28 mouse cellular contexts compared by ENCODE assay signal in the genomic region with DNA sequence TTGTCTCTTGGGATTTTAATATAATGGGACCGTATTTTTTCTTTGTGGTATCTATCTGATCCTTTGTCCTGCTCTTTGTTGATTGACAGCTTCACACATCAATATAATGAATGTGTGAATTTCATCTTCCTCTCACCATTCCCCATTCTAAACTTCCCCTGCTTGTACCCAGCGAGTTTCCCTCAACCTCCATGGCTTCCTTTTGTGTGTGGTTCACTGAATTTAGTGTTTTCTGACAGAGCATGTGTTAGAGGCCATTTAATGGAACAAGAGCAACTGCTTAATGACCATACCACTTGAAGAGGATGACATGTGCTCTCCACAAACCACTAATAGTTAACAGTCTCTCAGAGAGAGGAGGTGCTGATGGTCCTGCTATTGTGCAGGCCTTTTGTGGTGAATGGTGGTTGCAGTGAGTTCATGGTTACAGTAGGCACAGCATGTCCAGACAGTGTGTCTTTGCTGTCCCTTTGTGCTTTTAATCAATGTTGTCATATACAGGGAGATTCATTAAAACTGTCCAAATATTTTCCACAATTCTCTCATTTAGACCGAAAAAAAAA.
DNase-seq lines count a peak whose midpoint lies in the region; ATAC-seq and TF ChIP-seq lines count a peak whose summit lies in the region.
"Had no signal": no experiment of that assay in that cellular context is flagged by ENCODE, and none has a peak within 500 bp of the region (broad histone marks: within the 10 kb centered on the region; RNA-seq: fewer than 3 reads in every experiment).

No protein-coding gene starts in this region.

- H3K9me3 ChIP-seq in forebrain, embryonic 11.5 days (ENCODE audit: control insufficient read depth, low read length): no peaks in the 10 kb centered on the region
- H3K9me3 ChIP-seq in forebrain, embryonic 15.5 days: no peaks in the 10 kb centered on the region
- H3K9me3 ChIP-seq in kidney, embryonic 15.5 days (replicated peaks): no peaks in the 10 kb centered on the region
- H3K9me3 ChIP-seq: embryonic facial prominence, embryonic 15.5 days; heart, embryonic 10.5 days; heart, embryonic 13.5 days; hindbrain, embryonic 15.5 days; intestine, embryonic 15.5 days had no signal

- 75% methylated on average over 3 of the region's 3 CpGs for WGBS in forebrain, embryonic 11.5 days
- 63% methylated on average over 3 of the region's 3 CpGs for WGBS in forebrain, embryonic 15.5 days
- WGBS in kidney, embryonic 15.5 days: 81% methylated on average over 3 of the region's 3 CpGs

- H3K27me3 ChIP-seq in forebrain, embryonic 11.5 days (ENCODE audit: control insufficient read depth, insufficient read depth, low read length): no peaks in the 10 kb centered on the region
- H3K27me3 ChIP-seq in forebrain, embryonic 15.5 days: no peaks in the 10 kb centered on the region
- H3K27me3 ChIP-seq in kidney, embryonic 15.5 days: no peaks in the 10 kb centered on the region
- H3K27me3 ChIP-seq: embryonic facial prominence, embryonic 15.5 days; heart, embryonic 13.5 days; hindbrain, embryonic 15.5 days; intestine, embryonic 15.5 days had no signal

- H3K4me3 ChIP-seq in forebrain, embryonic 11.5 days (ENCODE audit: low read depth, low read length): no peak overlapping the region
- H3K4me3 ChIP-seq in forebrain, embryonic 15.5 days: no peak overlapping the region
- no peak overlapping the region for H3K4me3 ChIP-seq in kidney, embryonic 15.5 days (replicated peaks)
- H3K4me3 ChIP-seq: embryonic facial prominence, embryonic 15.5 days; heart, adult 2 months; heart, embryonic 10.5 days; heart, embryonic 13.5 days; hindbrain, embryonic 15.5 days; intestine, embryonic 15.5 days had no signal

- H3K4me2 ChIP-seq in forebrain, embryonic 11.5 days (ENCODE audit: low read depth, low read length, severe bottlenecking): no peak overlapping the region
- no peak overlapping the region for H3K4me2 ChIP-seq in forebrain, embryonic 15.5 days (replicated peaks)
- H3K4me2 ChIP-seq in kidney, embryonic 15.5 days: no peak overlapping the region
- H3K4me2 ChIP-seq: embryonic facial prominence, embryonic 15.5 days; heart, embryonic 13.5 days; hindbrain, embryonic 15.5 days; intestine, embryonic 15.5 days had no signal

- TF ChIP-seq POLR2A in brain, embryonic 14.5 days (IDR thresholded peaks at IDR 0.05; ENCODE audit: borderline replicate concordance, extremely low read depth, insufficient read depth, insufficient read length, poor library complexity, severe bottlenecking): no peak

- ATAC-seq in forebrain, embryonic 11.5 days (replicated peaks; ENCODE audit: low FRiP score): peak; percentile 28; the same call in 1 of the 2 replicates
- ATAC-seq in forebrain, embryonic 15.5 days (replicated peaks): no peak
- no peak for ATAC-seq in kidney, embryonic 15.5 days (replicated peaks; ENCODE audit: low FRiP score)
- ATAC-seq: activated CD4-positive, CD25-positive, alpha-beta regulatory T cell, adult 4 months; CD4-positive, CD25-positive, alpha-beta regulatory T cell, adult 4 months; forebrain, embryonic 14.5 days; intestine, embryonic 15.5 days had no signal

- no peaks in the 10 kb centered on the region for H3K36me3 ChIP-seq in forebrain, embryonic 11.5 days (ENCODE audit: control insufficient read depth, insufficient read depth, low read length)
- H3K36me3 ChIP-seq in forebrain, embryonic 15.5 days: no peaks in the 10 kb centered on the region
- H3K36me3 ChIP-seq in kidney, embryonic 15.5 days: no peaks in the 10 kb centered on the region
- H3K36me3 ChIP-seq: embryonic facial prominence, embryonic 15.5 days; heart, embryonic 10.5 days; heart, embryonic 13.5 days; hindbrain, embryonic 15.5 days; intestine, embryonic 15.5 days had no signal

- no peak overlapping the region for H3K27ac ChIP-seq in forebrain, embryonic 11.5 days (ENCODE audit: low read depth, low read length)
- no peak overlapping the region for H3K27ac ChIP-seq in forebrain, embryonic 15.5 days (replicated peaks)
- H3K27ac ChIP-seq in kidney, embryonic 15.5 days: no peak overlapping the region
- H3K27ac ChIP-seq: embryonic facial prominence, embryonic 15.5 days; heart, adult 2 months; heart, embryonic 10.5 days; heart, embryonic 13.5 days; hindbrain, embryonic 15.5 days; intestine, embryonic 15.5 days had no signal

- no peaks in the 10 kb centered on the region for H3K4me1 ChIP-seq in forebrain, embryonic 11.5 days (replicated peaks; ENCODE audit: control insufficient read depth, insufficient read depth, low read length)
- H3K4me1 ChIP-seq in forebrain, embryonic 15.5 days: no peaks in the 10 kb centered on the region
- no peaks in the 10 kb centered on the region for H3K4me1 ChIP-seq in kidney, embryonic 15.5 days
- H3K4me1 ChIP-seq: embryonic facial prominence, embryonic 15.5 days; heart, embryonic 10.5 days; heart, embryonic 13.5 days; hindbrain, embryonic 15.5 days; intestine, embryonic 15.5 days had no signal

- no peak overlapping the region for H3K9ac ChIP-seq in forebrain, embryonic 11.5 days (ENCODE audit: low read length)
- no peak overlapping the region for H3K9ac ChIP-seq in forebrain, embryonic 15.5 days (replicated peaks)
- no peak overlapping the region for H3K9ac ChIP-seq in kidney, embryonic 15.5 days
- H3K9ac ChIP-seq: embryonic facial prominence, embryonic 15.5 days; heart, embryonic 13.5 days; hindbrain, embryonic 15.5 days; intestine, embryonic 15.5 days had no signal

- TF ChIP-seq CTCF in brain, embryonic 14.5 days (IDR thresholded peaks at IDR 0.05; ENCODE audit: borderline replicate concordance, extremely low read depth, insufficient read depth, insufficient read length): no peak

- DNase-seq in forebrain, embryonic 11.5 days (ENCODE audit: low spot score): no peak
- peak; percentile 97 for DNase-seq in Muller cell, postnatal 12 days (ENCODE audit: inconsistent ontology term)
- peak; percentile 12 for DNase-seq in brain, embryonic 14.5 days (ENCODE audit: low read depth)
- DNase-seq in retina, embryonic 14.5 days (ENCODE audit: low spot score): peak; percentile 94
- no peak for DNase-seq in layer of hippocampus, postnatal 14 days (ENCODE audit: low spot score in 2 of 2)
- no peak for DNase-seq in kidney, postnatal 36 days
- DNase-seq: adrenal gland, adult 8-10 months; adrenal gland, postnatal 25 days; cerebellum, adult 18-20 months; cerebellum, adult 9-10 months; cerebellum, postnatal 25 days; embryo, embryonic 11 days; gastrocnemius, postnatal 10 days; gastrocnemius, postnatal 36 days; heart, adult 2 months; heart, postnatal 14 days; heart, postnatal 4 days; kidney, adult 11 months had no signal

Comparison
In these comparisons a context has a peak if more than half of its experiments do, and no peak if none do; other contexts are left out.
1. DNase-seq: peak in Muller cell, postnatal 12 days (single experiment), brain, embryonic 14.5 days (single experiment) and retina, embryonic 14.5 days (single experiment); none in forebrain, embryonic 11.5 days (single experiment), layer of hippocampus, postnatal 14 days (0 of 2) and kidney, postnatal 36 days (0 of 2).